Mouse (Mus musculus): ENCODE measurements around the gene Emc8. TPM values are rescaled to one million over a fixed set of nuclear protein-coding genes. Genes with fewer than 3 reads are reported as not detected.

The Emc8 gene
- 131 and 137 TPM in 2 replicates for polyA plus RNA-seq (2015; fragmentation: Nextera tagmentation; extraction: Ambion mirVana)

GRCm38 (mm10) chr8:120668374-120668905, at the start of gene Emc8:
Gene Emc8, minus strand, starts transcription at chr8:120668573.
- no peak for DNase-seq (ENCODE audit: low spot score)
- Histone ChIP-seq H3K9me3 (ENCODE audit: low read length) (no peaks in the 10 kb centered on the region), H3K4me1 (ENCODE audit: insufficient read depth, low read depth, low read length) (peaks cover 12% of the 10 kb centered on the region; the same call in 1 of the 2 replicates), H3K9ac (replicated peaks; ENCODE audit: low read depth) (peak within 1 kb of the TSS; percentile 91), H3K27me3 (replicated peaks; ENCODE audit: insufficient read depth, low read length) (no peaks in the 10 kb centered on the region), H3K27ac (ENCODE audit: low read length) (peak within 1 kb of the TSS; percentile 91), H3K36me3 (ENCODE audit: insufficient read depth, low read length) (peaks cover 19% of the 10 kb centered on the region; the same call in 1 of the 2 replicates), H3K4me2 (replicated peaks; ENCODE audit: low read depth, low read length) (peak within 1 kb of the TSS; percentile 81), H3K4me3 (ENCODE audit: low read depth, low read length) (peak within 1 kb of the TSS; percentile 92)
- ATAC-seq: peak; percentile 46
- WGBS: 3% methylated on average over 38 of the region's 51 CpGs
- TF ChIP-seq EP300 (IDR thresholded peaks at IDR 0.05) (no peak), CTCF (IDR thresholded peaks at IDR 0.05) (no peak)

GRCm38 (mm10) chr8:120715996-120716680, 47.8 kb upstream of the Emc8 start:
- no peak overlapping the region for H3K4me2 ChIP-seq (replicated peaks; ENCODE audit: low read depth, low read length)
- DNase-seq (ENCODE audit: low spot score): no peak
- peak; percentile 21; the same call in 1 of the 2 replicates for ATAC-seq
- no peaks in the 10 kb centered on the region for H3K27me3 ChIP-seq (replicated peaks; ENCODE audit: insufficient read depth, low read length)
- H3K9ac ChIP-seq (replicated peaks; ENCODE audit: low read depth): no peak overlapping the region
- no peak overlapping the region for H3K4me3 ChIP-seq (ENCODE audit: low read depth, low read length)
- H3K36me3 ChIP-seq (ENCODE audit: insufficient read depth, low read length): no peaks in the 10 kb centered on the region
- WGBS: 67% methylated on average over 15 of the region's 15 CpGs
- no peaks in the 10 kb centered on the region for H3K4me1 ChIP-seq (ENCODE audit: insufficient read depth, low read depth, low read length)
- TF ChIP-seq CTCF (IDR thresholded peaks at IDR 0.05) (no peak), EP300 (IDR thresholded peaks at IDR 0.05) (no peak)
- no peaks in the 10 kb centered on the region for H3K9me3 ChIP-seq (ENCODE audit: low read length)
- no peak overlapping the region for H3K27ac ChIP-seq (ENCODE audit: low read length)

GRCm38 (mm10) chr8:120715200-120715599, 46.8 kb upstream of the Emc8 start:
- Histone ChIP-seq H3K9ac (replicated peaks; ENCODE audit: low read depth) (no peak overlapping the region), H3K36me3 (ENCODE audit: insufficient read depth, low read length) (no peaks in the 10 kb centered on the region), H3K4me1 (ENCODE audit: insufficient read depth, low read depth, low read length) (no peaks in the 10 kb centered on the region), H3K27ac (ENCODE audit: low read length) (no peak overlapping the region), H3K4me3 (ENCODE audit: low read depth, low read length) (no peak overlapping the region), H3K9me3 (ENCODE audit: low read length) (no peaks in the 10 kb centered on the region), H3K27me3 (replicated peaks; ENCODE audit: insufficient read depth, low read length) (no peaks in the 10 kb centered on the region), H3K4me2 (replicated peaks; ENCODE audit: low read depth, low read length) (no peak overlapping the region)
- TF ChIP-seq EP300 (IDR thresholded peaks at IDR 0.05) (no peak), CTCF (IDR thresholded peaks at IDR 0.05) (no peak)
- DNase-seq (ENCODE audit: low spot score): no peak
- WGBS: 58% methylated on average over 6 of the region's 6 CpGs
- no peak for ATAC-seq

- Histone ChIP-seq H3K9me3 (ENCODE audit: low read length) (no peaks in the 10 kb centered on the region), H3K4me3 (ENCODE audit: low read depth, low read length) (no peak overlapping the region), H3K27me3 (replicated peaks; ENCODE audit: insufficient read depth, low read length) (no peaks in the 10 kb centered on the region), H3K4me2 (replicated peaks; ENCODE audit: low read depth, low read length) (no peak overlapping the region), H3K36me3 (ENCODE audit: insufficient read depth, low read length) (no peaks in the 10 kb centered on the region), H3K9ac (replicated peaks; ENCODE audit: low read depth) (no peak overlapping the region), H3K27ac (ENCODE audit: low read length) (no peak overlapping the region), H3K4me1 (ENCODE audit: insufficient read depth, low read depth, low read length) (peaks cover 4% of the 10 kb centered on the region; the same call in 1 of the 2 replicates)
- DNase-seq (ENCODE audit: low spot score) (no peak), ATAC-seq (no peak)
- TF ChIP-seq CTCF (IDR thresholded peaks at IDR 0.05): no peak
- no peak for TF ChIP-seq EP300 (IDR thresholded peaks at IDR 0.05)
- WGBS: 48% methylated on average over 10 of the region's 10 CpGs
Measured at GRCm38 (mm10) chr8:120709176-120709575, 40.8 kb upstream of the Emc8 start.

GRCm38 (mm10) chr8:120706193-120706592, 37.8 kb upstream of the Emc8 start:
- Histone ChIP-seq H3K4me2 (replicated peaks; ENCODE audit: low read depth, low read length) (no peak overlapping the region), H3K9ac (replicated peaks; ENCODE audit: low read depth) (no peak overlapping the region), H3K27ac (ENCODE audit: low read length) (peak overlapping the region; percentile 7; the same call in 1 of the 2 replicates), H3K9me3 (ENCODE audit: low read length) (no peaks in the 10 kb centered on the region), H3K4me3 (ENCODE audit: low read depth, low read length) (no peak overlapping the region), H3K27me3 (replicated peaks; ENCODE audit: insufficient read depth, low read length) (no peaks in the 10 kb centered on the region), H3K4me1 (ENCODE audit: insufficient read depth, low read depth, low read length) (peaks cover 4% of the 10 kb centered on the region; the same call in 1 of the 2 replicates), H3K36me3 (ENCODE audit: insufficient read depth, low read length) (no peaks in the 10 kb centered on the region)
- peak; percentile 40 for DNase-seq (ENCODE audit: low spot score)
- ATAC-seq: peak; percentile 26; the same call in 1 of the 2 replicates
- 73% methylated on average over 3 of the region's 3 CpGs for WGBS
- TF ChIP-seq CTCF (IDR thresholded peaks at IDR 0.05) (no peak), EP300 (IDR thresholded peaks at IDR 0.05) (no peak)

GRCm38 (mm10) chr8:120705163-120705562, 36.8 kb upstream of the Emc8 start:
- no peak for TF ChIP-seq EP300 (IDR thresholded peaks at IDR 0.05)
- no peak for TF ChIP-seq CTCF (IDR thresholded peaks at IDR 0.05)
- Histone ChIP-seq H3K9ac (replicated peaks; ENCODE audit: low read depth) (no peak overlapping the region), H3K4me3 (ENCODE audit: low read depth, low read length) (no peak overlapping the region), H3K4me1 (ENCODE audit: insufficient read depth, low read depth, low read length) (peaks cover 5% of the 10 kb centered on the region; the same call in 1 of the 2 replicates), H3K27me3 (replicated peaks; ENCODE audit: insufficient read depth, low read length) (no peaks in the 10 kb centered on the region), H3K36me3 (ENCODE audit: insufficient read depth, low read length) (no peaks in the 10 kb centered on the region), H3K27ac (ENCODE audit: low read length) (no peak overlapping the region), H3K9me3 (ENCODE audit: low read length) (no peaks in the 10 kb centered on the region), H3K4me2 (replicated peaks; ENCODE audit: low read depth, low read length) (no peak overlapping the region)
- no peak for DNase-seq (ENCODE audit: low spot score)
- no peak for ATAC-seq
- 81% methylated on average over 15 of the region's 15 CpGs for WGBS

All from lung, postnatal 0 days (tissue).